Mouse (Mus musculus) thymus, postnatal 0 days (tissue): Measurements from ENCODE around the gene Cep44. TPM values are rescaled to one million over a fixed set of nuclear protein-coding genes. Genes with fewer than 3 reads are reported as not detected.
A peak's percentile ranks its signal among the peaks of the same experiment; 100 is the strongest.

Experiments
- DNase-seq: peaks from one replicate; pipeline ENCODE4 v3.0.0-alpha.2; 2015; ENCODE audit warnings: low spot score
- polyA plus RNA-seq: library from polyadenylated mRNA; unstranded; fragments of >200 nt; fragmentation: Nextera tagmentation; extraction: Ambion mirVana; gene quantifications from 2 replicates; pipeline ENCODE4 v1.2.1, GENCODE M21; 2015

Cep44 gene
- 45.3 and 47.9 TPM in 2 replicates for polyA plus RNA-seq

DNA sequence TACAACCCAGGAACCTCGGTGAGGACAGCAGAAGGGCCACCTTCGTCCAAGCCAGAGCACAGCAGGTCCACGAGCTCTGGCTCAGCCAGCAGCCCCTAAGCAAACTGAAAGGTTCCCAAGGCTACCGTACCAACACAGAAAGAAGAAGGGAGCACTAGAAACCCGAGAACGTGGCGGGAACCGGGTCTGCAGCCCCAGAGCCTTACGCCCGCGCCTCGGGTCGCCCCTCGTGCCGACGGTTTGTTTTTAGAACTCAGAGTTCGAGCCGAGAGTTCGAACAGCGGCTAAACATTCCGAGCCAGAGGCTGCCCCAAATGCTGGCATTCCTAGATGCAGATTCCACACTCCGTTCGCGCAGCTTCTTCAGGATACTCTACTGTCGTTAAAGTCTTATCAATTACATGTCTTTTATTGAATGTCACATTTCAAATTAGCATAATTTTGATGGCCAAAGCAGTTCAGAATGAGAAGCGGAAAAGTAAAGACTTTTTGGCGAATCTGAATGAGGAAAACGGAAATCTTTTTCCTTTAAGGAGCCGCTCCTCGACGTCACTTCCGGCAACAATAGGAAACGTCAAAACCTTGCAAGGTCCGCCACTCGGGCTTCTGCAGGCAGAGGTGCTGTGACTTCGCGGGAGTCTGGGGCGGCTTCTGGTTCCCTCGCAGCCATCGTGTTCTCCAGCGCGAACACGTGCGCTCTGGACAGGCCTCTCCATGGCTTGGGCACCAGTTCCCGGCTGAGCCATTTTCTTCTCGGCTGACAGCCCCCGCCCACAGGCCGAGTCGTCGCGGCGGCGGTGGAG, at the start of gene Cep44, which contains the start of gene Fbxo8:
Gene Cep44 (minus strand): TSS at position 490 of the 803 bp plus-strand sequence.
Gene Fbxo8 (plus strand): TSS at position 533 of the 803 bp plus-strand sequence.
- DNase-seq = peak; percentile 91

DNA sequence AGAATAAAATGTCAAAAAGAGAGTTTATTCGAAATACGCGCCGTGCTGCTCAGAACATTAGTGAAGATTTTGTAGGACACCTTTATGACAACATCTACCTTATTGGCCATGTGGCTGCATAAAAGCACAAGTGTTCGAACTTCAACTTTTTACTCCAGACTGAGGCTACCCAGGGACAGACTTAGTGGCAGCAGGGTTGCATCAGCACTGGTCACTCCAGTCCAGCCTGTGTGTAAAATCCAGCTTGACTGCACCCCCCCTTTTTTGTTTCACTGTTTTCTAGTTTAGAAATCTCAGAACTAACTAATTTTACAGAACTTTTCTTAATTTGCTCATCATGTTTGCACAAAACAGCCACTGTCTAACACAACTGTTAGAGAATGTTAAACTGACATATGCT, 40.7 kb upstream of the Cep44 start:
- no peak for DNase-seq

DNA sequence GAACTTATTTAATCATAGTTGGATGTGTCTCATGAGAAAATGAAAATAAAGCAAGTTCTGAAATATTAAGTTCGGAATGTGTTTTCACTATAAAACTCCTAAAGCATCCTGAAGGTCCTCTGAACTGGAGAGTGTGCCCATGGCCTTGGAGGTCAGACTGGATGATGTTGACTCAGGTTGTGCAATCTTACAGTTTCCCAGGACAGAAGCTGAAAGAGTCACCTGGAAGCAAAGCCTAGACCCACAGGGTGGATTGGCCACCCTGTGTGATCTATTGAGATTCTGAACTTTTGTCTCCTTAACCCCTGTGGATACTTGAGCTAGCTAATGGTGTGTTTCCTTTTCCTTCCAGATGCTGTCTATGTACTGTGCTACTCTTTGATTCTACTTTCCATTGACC, 40.2 kb upstream of the Cep44 start:
- no peak for DNase-seq

DNA sequence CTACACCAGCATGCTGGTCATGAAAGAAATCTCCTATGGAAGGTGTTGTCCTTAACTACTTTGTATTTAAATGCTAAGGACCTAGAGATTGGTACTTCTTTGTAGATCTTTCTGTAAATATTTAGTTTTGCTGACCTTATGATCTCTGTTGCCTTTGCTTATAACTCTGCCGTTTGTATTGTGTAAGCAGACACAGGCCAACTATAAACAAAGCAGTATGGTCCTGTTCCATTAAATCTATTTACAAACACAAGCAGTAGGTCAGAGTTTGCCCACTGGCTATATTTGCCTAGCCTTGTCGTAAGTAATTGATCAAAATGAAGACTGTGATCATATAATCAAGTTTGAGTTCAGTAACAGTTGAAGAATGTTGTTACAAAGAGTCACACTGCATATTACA, 38.2 kb upstream of the Cep44 start:
- no peak for DNase-seq

DNA sequence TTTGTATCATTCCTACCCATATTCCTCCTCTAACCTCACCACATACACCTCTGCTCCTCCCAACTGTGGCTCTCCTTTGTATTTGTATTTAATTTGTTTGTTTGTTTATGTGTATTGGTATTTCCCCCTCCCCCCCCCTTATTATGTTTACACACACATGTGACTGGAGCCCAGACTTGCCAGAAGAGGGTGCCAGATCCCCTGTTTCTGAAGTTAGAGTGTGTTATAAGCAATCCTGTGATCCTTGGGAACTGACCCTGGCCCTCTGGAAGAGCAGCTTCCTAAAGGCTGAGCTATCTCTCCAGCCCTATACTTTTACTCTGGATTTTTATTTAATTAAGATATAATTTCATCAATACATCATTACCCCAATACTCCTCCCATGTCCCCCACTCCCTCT, 32.0 kb upstream of the Cep44 start:
- DNase-seq = no peak

GRCm38 (mm10) chr8:56580918-56581317, 30.1 kb upstream of the Cep44 start:
- DNase-seq = no peak

DNA sequence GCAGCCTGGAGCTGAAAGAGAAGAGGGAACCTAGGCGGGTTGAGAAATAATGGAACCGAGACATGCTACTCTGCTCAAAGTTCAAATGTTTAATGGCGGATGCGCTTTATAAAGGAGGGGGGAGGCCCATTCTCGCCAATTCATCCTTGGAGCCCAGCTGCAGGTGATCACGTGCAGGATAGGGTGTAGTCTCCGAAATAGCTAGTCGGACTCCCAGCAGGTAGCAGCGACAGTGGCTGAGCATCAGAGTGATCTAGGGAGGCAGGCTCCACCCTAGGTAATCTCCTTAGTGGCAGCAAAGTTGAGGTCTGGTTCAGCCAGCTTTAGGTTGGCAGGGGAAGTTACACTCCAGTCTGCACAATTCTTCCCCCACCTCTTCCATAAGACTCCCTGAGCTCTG, 16.0 kb upstream of the Cep44 start:
- DNase-seq = no peak

GRCm38 (mm10) chr8:56564399-56565047, 13.7 kb upstream of the Cep44 start:
- DNase-seq = no peak

DNA sequence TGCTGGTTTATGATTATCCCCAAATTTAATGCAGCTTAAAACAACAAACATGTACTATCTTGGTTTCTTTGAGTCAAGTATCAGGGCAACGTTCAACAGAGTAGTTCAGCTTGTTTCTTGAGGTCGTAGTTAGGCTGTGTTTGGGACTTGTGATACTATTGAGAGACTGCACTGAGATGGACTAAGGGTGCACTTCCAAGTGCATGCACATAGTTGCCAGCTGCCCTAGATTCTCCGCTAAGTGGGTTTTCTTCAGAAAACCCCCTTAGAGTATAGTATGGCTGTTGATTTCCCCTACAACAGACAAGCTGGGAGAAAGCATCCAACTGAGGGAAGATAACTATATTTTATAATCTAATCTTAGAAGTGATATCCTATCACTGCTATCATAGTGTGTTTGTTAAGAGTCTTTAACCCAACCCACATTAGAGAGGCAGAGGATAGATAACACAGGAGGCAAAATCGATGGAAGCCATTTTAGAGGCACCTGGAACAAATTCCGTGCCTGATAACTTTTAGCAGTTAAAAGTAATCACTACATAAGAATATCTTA, 1.8 kb upstream of the Cep44 start:
- no peak for DNase-seq

DNA sequence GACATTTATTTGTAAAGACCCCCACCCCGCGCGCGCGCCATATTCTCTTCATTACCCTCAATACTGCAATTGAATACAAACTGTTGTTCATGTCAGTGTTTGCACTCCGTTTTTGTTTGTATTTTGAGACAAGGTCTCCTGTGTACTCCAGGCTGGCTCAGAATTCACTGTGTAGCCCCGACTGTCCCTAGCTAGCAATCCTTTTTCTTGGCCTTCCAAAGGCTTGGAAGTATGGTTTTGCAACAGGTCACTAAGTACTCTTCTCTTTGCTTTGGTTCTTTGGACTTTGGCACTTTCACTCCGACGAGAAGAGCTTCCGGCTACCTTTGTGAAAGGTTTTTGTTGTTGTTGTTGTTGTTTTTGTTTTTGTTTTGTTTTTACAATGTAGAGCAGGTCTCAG, 1.2 kb upstream of the Cep44 start:
- peak; percentile 13 for DNase-seq

- peak; percentile 89 for DNase-seq
Measured at GRCm38 (mm10) chr8:56551361-56551852, 560 bp upstream of the Cep44 start.

- no peak for DNase-seq
Measured at GRCm38 (mm10) chr8:56547866-56548265, 3.0 kb downstream of the Cep44 start.

DNA sequence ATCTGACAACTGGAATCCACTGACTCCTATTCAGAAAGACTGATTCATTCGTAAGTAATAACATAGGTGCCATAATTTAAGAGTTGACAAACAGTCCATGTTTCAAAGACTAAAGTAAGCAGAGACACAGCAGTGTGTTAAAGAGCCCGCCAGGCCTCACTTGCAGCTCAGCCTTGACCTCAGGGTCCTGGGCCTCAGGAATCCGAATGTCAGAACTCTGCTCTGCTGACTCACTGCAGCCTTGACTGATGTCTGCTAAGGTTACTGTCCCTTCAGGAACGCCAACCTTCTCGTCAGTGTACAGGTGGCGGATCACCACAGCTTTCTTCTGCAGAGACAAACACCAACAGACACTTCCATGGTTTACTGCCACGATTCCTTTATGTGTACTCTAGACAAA, 10.1 kb downstream of the Cep44 start:
- DNase-seq = no peak

- peak; percentile 52 for DNase-seq
Measured at GRCm38 (mm10) chr8:56530359-56530758, 20.5 kb downstream of the Cep44 start.

GRCm38 (mm10) chr8:56528869-56529268, 22.0 kb downstream of the Cep44 start:
- DNase-seq = no peak

GRCm38 (mm10) chr8:56521051-56521450, 29.8 kb downstream of the Cep44 start:
- no peak for DNase-seq

GRCm38 (mm10) chr8:56520249-56520648, 30.6 kb downstream of the Cep44 start:
- DNase-seq = no peak

DNA sequence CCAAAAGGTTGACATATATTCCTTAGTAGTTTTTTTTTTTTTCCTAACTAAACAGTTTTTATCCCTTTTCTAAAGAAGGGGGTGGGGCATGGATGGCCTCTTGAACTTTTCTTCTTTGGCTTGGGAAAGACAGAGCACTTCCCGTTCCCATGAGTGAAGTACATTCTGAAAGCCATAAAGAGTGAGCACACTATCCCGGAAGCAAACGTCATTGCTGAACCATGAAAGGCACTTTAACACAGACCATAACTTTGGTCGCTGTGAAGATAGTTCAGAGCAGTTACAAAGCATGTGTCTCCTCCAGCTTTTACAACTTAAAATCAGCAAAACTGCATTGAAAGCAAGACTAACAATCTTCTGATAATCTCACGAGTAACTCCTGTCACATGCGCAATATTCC, 32.0 kb downstream of the Cep44 start:
- DNase-seq = no peak

GRCm38 (mm10) chr8:56508952-56509479, 41.8 kb downstream of the Cep44 start:
- DNase-seq = no peak

DNA sequence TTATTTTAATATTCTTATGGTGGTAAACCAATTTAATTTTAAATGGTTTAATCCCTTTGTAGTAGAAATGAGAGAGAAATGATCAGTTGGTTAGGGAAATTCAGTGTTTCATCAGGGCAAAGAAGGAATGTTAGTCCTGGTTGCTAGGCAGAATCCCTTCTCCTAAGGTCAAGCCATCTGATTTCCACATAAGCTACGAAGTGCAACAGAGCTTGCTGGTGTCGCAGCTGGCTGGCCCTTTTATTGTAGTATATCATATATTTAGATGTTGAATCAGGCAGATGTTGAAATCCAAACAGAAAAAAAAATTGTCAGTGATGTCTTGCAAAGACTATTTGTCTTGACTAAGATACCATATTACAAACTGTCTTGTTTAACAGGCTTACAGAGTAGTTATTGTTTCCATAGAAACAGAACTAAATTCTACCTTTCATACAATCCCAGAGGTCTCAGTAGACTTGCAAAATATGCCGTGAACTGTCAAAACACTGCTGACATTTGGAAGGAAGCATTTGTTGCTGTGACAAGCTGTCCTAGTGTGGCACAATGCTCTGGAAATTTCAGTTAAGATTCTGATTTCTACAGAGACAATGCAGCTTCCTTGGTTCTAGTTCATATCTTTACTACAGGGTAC, 42.4 kb downstream of the Cep44 start:
- no peak for DNase-seq

GRCm38 (mm10) chr8:56501911-56502310, 48.9 kb downstream of the Cep44 start:
- no peak for DNase-seq

DNA sequence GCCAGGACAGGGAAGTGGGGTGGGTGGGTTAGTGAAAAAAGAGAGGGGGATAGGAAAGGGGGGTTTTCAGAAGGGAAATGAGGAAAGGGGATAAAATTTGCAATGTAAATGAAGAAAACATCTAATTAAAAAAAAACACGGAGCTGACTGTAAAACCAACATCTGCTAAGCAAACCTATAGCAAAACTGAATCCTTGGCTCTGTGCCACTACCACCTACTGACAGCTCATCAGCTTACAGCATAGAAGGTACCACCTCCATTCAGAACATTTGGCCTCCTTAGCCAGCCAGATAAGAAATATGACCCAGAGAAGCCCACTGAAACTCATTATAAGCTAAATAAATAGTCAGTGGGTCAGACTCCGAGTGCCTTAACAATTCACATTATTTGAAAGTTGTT, 61.4 kb downstream of the Cep44 start:
- no peak for DNase-seq
